Mouse (Mus musculus) kidney, adult 2 months (tissue): ENCODE data around the gene Cant1.

Experiments used
- CTCF ChIP-seq: fragments of 200-500 bp; conservative IDR thresholded peaks from 2 replicates; pipeline ENCODE4 v1.5.1; 2011; ENCODE audit warnings: low read depth, mild to moderate bottlenecking, control low read depth, low read length, moderate library complexity, mixed read lengths; ENCODE audit not compliant: insufficient read depth, insufficient read length
- POLR2A ChIP-seq: fragments of 200-500 bp; IDR thresholded peaks from one replicate; pipeline ENCODE4 v1.6.1; 2011; ENCODE audit warnings: low read depth, low read length, control low read depth

GRCm38 (mm10) chr11:118378656-118379055, 40.2 kb downstream of the Cant1 start:
- no peak for TF ChIP-seq CTCF
- no peak for TF ChIP-seq POLR2A
